Mouse (Mus musculus) limb, embryonic 11.5 days (tissue): ENCODE results near the gene Cstb. TPM values are rescaled to one million over a fixed set of nuclear protein-coding genes. Genes with fewer than 3 reads are reported as not detected.
A peak's percentile ranks its signal among the peaks of the same experiment; 100 is the strongest.

ENCODE experiments used
- ATAC-seq: fragments of 200-750 bp; cut with Nextera tagmentation; 2 replicates; pipeline ENCODE4 v1.8.0; 2017; ENCODE audit warnings: low read depth; ENCODE audit not compliant: insufficient number of reproducible peaks, low FRiP score, low TSS enrichment
- DNase-seq: peaks from one replicate; pipeline ENCODE4 v3.0.0-alpha.2; 2015; ENCODE audit warnings: low spot score
- H3K27ac ChIP-seq: fragments of 300-500 bp; sonication (generic); replicated peaks from 2 replicates; pipeline ENCODE4 v1.5.1; 2014; ENCODE audit warnings: low read depth, mild to moderate bottlenecking, low read length
- H3K27me3 ChIP-seq: fragments of 300-500 bp; sonication (generic); 2 replicates; pipeline ENCODE4 v1.6.1; 2014; ENCODE audit warnings: mild to moderate bottlenecking, low read length, mixed read lengths; ENCODE audit not compliant: control insufficient read depth, insufficient read depth
- H3K36me3 ChIP-seq: fragments of 300-500 bp; sonication (generic); 2 replicates; pipeline ENCODE4 v1.6.1; 2014; ENCODE audit warnings: mild to moderate bottlenecking, low read length, moderate library complexity, mixed read lengths; ENCODE audit not compliant: control insufficient read depth, insufficient read depth
- H3K4me1 ChIP-seq: fragments of 300-500 bp; sonication (generic); 2 replicates; pipeline ENCODE4 v1.6.1; 2014; ENCODE audit warnings: low read length, mixed read lengths; ENCODE audit not compliant: control insufficient read depth, insufficient read depth
- H3K4me2 ChIP-seq: fragments of 300-500 bp; sonication (generic); 2 replicates; pipeline ENCODE4 v1.6.1; 2014; ENCODE audit warnings: low read depth, mild to moderate bottlenecking, moderate library complexity; ENCODE audit not compliant: severe bottlenecking
- H3K4me3 ChIP-seq: fragments of 300-500 bp; sonication (generic); 2 replicates; pipeline ENCODE4 v1.5.1; 2014; ENCODE audit warnings: low read depth, low read length
- H3K9ac ChIP-seq: fragments of 300-500 bp; sonication (generic); 2 replicates; pipeline ENCODE4 v1.6.1; 2014; ENCODE audit warnings: mild to moderate bottlenecking, low read length
- H3K9me3 ChIP-seq: fragments of 300-500 bp; sonication (generic); 2 replicates; pipeline ENCODE4 v1.6.1; 2016; ENCODE audit warnings: low read length; ENCODE audit not compliant: control insufficient read depth
- WGBS: fragments of 180-500 bp; shearing (Covaris S2); extraction: QIAGEN DNeasy Blood & Tissue Kit; methylation state at CpG from one replicate; pipeline ENCODE4 v1.1.7; 2014; 5-methylcytosine and 5-hydroxymethylcytosine counted together
- polyA plus RNA-seq: library from polyadenylated mRNA; unstranded; fragments of >200 nt; fragmentation: Nextera tagmentation; extraction: Ambion mirVana; gene quantifications from 2 replicates; pipeline ENCODE4 v1.2.1, GENCODE M21; 2014

Gene Cstb
- polyA plus RNA-seq, 1 experiment from 2014 or later: 169 TPM

DNA sequence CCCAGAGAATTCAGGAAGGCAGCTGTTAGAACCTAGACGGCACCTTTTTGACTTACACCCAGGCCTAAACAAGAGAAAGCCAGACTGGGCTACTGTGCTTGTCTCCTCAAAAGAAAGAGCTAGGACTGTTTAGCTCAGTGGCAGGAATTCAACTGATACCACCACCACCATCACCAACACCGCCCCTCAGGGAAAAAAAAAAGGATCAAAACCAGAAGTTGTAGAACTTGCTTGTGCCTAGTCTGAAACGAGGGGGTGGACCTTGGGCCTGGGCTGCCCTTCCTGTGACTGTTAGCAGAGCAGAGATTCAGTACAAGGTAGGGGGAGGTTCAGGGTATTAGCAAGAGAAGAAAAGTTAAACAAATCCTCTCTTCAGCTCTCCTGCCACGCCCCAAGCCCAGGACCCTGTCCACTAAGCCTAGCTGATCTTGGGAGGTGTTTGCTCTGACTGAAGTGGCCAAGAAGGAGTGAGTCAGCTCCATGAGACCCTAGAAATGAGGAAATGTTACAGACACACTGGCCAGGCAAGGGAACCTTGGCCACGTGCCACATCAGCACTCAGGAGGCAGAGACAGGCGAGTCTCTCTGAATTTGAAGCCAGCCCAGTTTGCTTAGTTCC, 757 bp downstream of the Cstb start:
- H3K4me2 ChIP-seq: peak overlapping the region; percentile 71
- no peaks in the 10 kb centered on the region for H3K9me3 ChIP-seq
- peak overlapping the region; percentile 83 for H3K4me3 ChIP-seq
- no peaks in the 10 kb centered on the region for H3K27me3 ChIP-seq
- 41% methylated on average over 6 of the region's 6 CpGs for WGBS
- no peaks in the 10 kb centered on the region for H3K4me1 ChIP-seq
- no peak for DNase-seq
- H3K27ac ChIP-seq: no peak overlapping the region
- H3K9ac ChIP-seq: peak overlapping the region; percentile 80
- 0 out of 2 replicates have a peak, but pooled peaks cover 2% of the 10 kb centered on the region for H3K36me3 ChIP-seq
- no peak for ATAC-seq

DNA sequence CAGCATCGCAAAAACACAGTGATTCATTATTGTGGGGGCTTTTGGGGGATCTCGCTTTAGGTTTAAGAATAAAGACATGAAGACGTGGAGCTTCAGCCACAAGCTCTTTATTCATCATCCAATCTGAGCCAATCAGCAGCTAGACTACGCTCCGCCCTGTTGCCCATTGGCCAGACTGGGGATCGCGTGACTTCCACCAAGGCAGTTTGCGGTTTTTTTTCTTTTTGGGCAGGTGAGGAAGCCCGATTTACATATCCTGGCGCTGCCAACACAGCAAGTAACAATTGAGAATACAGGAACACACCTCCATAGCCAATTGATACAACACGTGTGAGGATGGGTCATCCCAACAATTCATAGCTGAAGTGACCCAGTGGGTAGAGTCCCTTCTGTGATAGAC, 2.6 kb downstream of the Cstb start:
- ATAC-seq (no peak), DNase-seq (no peak)
- Histone ChIP-seq H3K36me3 (0 out of 2 replicates have a peak, but pooled peaks cover 2% of the 10 kb centered on the region), H3K4me3 (no peak overlapping the region), H3K27me3 (no peaks in the 10 kb centered on the region), H3K9ac (no peak overlapping the region), H3K9me3 (no peaks in the 10 kb centered on the region), H3K4me2 (no peak overlapping the region), H3K4me1 (no peaks in the 10 kb centered on the region), H3K27ac (no peak overlapping the region)
- 90% methylated on average over 11 of the region's 11 CpGs for WGBS

DNA sequence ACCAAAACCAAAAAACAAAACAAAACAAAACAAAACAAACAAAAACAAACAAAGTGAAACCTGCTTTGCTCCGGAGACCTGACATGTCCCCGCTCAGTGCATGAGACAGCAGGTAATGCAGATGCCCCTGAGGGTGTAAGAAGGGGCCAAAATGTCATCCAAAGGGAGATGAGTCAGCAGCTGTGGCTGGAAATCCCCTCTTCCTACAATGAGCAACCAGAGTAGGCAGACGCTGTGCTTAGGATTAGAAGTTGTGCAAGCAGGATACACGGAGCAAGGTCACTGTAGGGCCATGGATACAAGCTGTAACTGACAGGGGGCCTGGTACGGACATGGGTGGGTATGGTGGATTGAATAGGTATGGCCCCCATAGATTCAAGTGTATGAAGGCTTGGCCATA, 3.7 kb downstream of the Cstb start:
- no peaks in the 10 kb centered on the region for H3K27me3 ChIP-seq
- WGBS: 89% methylated on average over 5 of the region's 5 CpGs
- H3K9me3 ChIP-seq: no peaks in the 10 kb centered on the region
- ATAC-seq (no peak), DNase-seq (no peak)
- H3K36me3 ChIP-seq: 0 out of 2 replicates have a peak, but pooled peaks cover 2% of the 10 kb centered on the region
- no peak overlapping the region for H3K9ac ChIP-seq
- H3K4me1 ChIP-seq: no peaks in the 10 kb centered on the region
- H3K27ac ChIP-seq: no peak overlapping the region
- no peak overlapping the region for H3K4me2 ChIP-seq
- no peak overlapping the region for H3K4me3 ChIP-seq

DNA sequence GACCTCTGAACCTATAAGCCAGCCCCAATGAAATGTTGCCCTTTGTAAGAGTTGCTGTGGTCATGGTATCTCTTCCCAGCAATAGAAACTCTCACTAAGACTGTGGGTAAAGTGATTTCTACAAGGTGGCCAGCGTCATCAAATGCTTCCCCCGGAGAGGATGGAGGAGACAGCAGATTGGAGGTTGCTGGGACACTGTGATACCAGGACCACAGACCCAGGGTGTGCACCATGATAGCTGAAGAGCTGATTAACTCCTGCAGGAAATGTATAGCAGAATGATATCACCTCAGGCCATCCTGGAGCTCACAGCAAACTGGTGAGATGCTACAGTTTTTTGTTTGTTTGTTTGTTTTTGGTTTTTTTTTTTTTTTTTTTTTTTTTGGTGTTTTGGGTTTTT, 4.3 kb downstream of the Cstb start:
- H3K4me3 ChIP-seq: no peak overlapping the region
- H3K27ac ChIP-seq: no peak overlapping the region
- DNase-seq (no peak), ATAC-seq (no peak)
- WGBS: 90% methylated on average over 2 of the region's 2 CpGs
- no peak overlapping the region for H3K9ac ChIP-seq
- no peaks in the 10 kb centered on the region for H3K4me1 ChIP-seq
- no peaks in the 10 kb centered on the region for H3K9me3 ChIP-seq
- no peaks in the 10 kb centered on the region for H3K27me3 ChIP-seq
- 0 out of 2 replicates have a peak, but pooled peaks cover 2% of the 10 kb centered on the region for H3K36me3 ChIP-seq
- no peak overlapping the region for H3K4me2 ChIP-seq

DNA sequence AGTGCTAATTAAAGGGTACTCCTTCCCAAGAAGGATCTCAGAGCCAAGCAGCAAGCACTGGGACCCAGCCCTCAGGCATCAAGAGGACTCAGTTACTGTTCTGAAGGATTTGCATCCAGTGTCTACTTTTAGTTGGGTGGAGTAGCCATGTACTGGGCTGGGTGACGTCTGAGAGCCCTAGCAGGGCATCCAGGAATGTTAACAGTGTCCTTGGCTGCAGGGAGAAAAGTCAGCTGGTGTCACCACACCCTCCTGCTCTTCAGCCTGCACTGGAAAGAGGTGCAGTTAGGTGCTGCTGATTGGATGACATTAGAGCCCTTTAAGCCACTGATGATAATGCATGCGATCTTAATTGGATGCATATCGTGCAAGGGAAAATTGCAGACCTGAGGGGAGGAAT, 7.4 kb downstream of the Cstb start:
- no peak overlapping the region for H3K9ac ChIP-seq
- 65% methylated on average over 3 of the region's 3 CpGs for WGBS

DNA sequence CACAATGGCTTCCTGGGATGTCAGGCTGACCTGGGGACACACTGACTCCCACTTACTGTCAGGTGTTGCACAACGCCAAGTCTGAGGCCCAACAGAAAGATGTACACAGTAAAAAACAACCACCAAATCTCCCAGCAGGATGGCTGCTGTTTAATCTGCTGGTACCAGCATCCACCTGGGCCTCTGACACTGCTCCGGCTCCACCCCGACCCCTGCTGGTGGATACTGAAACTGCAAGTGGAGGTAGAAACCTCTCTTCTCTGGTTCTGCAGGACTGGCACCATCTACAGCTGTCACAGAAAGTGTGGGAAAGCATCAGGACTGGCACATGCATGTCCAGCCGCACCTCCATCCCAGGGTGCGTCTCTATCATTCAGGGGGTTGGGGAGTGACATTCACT, 12.6 kb downstream of the Cstb start:
- Histone ChIP-seq H3K4me3 (no peak overlapping the region), H3K4me2 (no peak overlapping the region), H3K9me3 (no peaks in the 10 kb centered on the region), H3K27ac (no peak overlapping the region), H3K9ac (no peak overlapping the region), H3K27me3 (no peaks in the 10 kb centered on the region), H3K36me3 (no peaks in the 10 kb centered on the region), H3K4me1 (no peaks in the 10 kb centered on the region)
- DNase-seq: peak; percentile 92
- 12% methylated on average over 5 of the region's 5 CpGs for WGBS
- peak; percentile 42; the same call in 1 of the 2 replicates for ATAC-seq

More for the DNA sequence above, 7.4 kb downstream of the Cstb start:
- DNase-seq: no peak
- Histone ChIP-seq H3K4me3 (no peak overlapping the region), H3K36me3 (no peaks in the 10 kb centered on the region), H3K27me3 (no peaks in the 10 kb centered on the region), H3K27ac (no peak overlapping the region), H3K4me1 (no peaks in the 10 kb centered on the region), H3K9me3 (no peaks in the 10 kb centered on the region), H3K4me2 (no peak overlapping the region)
- ATAC-seq: no peak

DNA sequence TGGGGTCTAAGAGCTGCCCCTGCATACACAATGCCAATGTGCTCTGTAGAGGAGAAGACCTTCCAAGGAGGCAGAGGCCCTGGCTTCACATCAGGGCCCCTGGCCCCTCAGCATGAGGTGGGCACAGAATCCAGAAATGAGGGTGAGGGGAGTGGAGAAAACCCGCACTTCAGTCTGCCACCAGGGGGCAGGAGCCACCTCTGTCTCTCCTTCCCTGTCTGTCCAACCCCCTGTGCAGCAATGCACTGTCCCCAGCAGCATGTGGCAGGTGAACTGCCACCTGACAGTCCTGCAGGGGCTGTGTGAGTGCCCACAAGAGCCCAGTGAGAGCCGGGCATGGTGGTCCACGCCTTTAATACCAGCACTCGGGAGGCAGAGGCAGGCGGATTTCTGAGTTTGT, 14.1 kb downstream of the Cstb start:
- Histone ChIP-seq H3K9ac (no peak overlapping the region), H3K4me1 (no peaks in the 10 kb centered on the region), H3K4me2 (no peak overlapping the region), H3K27me3 (no peaks in the 10 kb centered on the region), H3K27ac (no peak overlapping the region), H3K4me3 (no peak overlapping the region), H3K36me3 (no peaks in the 10 kb centered on the region), H3K9me3 (no peaks in the 10 kb centered on the region)
- WGBS: 70% methylated on average over 5 of the region's 5 CpGs
- no peak for ATAC-seq
- peak; percentile 38 for DNase-seq

DNA sequence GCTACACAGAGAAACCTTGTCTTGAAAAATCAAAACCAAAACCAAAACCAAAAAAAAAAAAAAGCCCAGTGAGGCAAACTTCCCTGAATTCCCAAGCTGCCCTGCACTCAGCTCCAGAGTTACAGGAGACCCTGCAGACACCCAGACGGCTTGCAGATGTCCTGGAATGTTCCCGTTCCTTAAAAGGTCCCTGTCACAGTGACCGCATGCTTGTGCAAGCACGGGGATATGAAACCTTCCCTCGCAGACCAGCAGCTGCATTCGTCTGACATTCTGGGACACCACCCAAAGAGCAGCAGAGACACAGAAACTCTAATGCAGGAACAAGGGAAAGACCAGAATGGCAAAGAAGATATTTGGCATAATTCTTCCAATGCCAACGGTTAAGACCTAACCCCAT, 14.5 kb downstream of the Cstb start:
- no peak overlapping the region for H3K4me2 ChIP-seq
- H3K27ac ChIP-seq: no peak overlapping the region
- H3K4me3 ChIP-seq: no peak overlapping the region
- no peaks in the 10 kb centered on the region for H3K27me3 ChIP-seq
- no peaks in the 10 kb centered on the region for H3K4me1 ChIP-seq
- ATAC-seq: no peak
- no peak overlapping the region for H3K9ac ChIP-seq
- no peaks in the 10 kb centered on the region for H3K9me3 ChIP-seq
- H3K36me3 ChIP-seq: no peaks in the 10 kb centered on the region
- no peak for DNase-seq
- 91% methylated on average over 7 of the region's 7 CpGs for WGBS

DNA sequence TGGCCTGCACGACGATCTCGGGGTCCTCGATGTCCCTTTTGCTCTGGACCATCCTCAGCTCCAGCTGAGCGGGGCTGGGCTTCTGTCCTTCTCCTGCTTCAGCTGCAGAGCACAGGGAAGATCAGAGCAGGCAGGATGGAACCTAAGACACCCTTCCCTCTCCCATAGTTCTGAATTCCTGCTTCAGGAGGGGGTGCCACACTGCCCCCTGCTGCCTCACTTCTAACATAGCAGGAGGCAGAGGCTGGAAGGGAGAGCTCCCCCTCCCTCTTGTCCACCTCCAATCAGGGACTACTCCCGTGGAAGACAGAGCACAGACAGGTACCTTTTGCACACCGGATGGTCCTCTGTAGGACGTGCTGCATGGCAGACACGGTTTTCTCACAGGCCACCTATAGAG, 15.3 kb downstream of the Cstb start:
- no peak overlapping the region for H3K9ac ChIP-seq
- H3K36me3 ChIP-seq: no peaks in the 10 kb centered on the region
- no peak overlapping the region for H3K27ac ChIP-seq
- H3K27me3 ChIP-seq: no peaks in the 10 kb centered on the region
- WGBS: 59% methylated on average over 9 of the region's 9 CpGs
- H3K4me3 ChIP-seq: no peak overlapping the region
- no peak for DNase-seq
- ATAC-seq: no peak
- no peaks in the 10 kb centered on the region for H3K4me1 ChIP-seq
- H3K4me2 ChIP-seq: no peak overlapping the region
- H3K9me3 ChIP-seq: no peaks in the 10 kb centered on the region
